Mouse (Mus musculus) hindbrain, postnatal 0 days (tissue): ENCODE results near the gene Slc6a13. TPM values are rescaled to one million over a fixed set of nuclear protein-coding genes. Genes with fewer than 3 reads are reported as not detected.

Experiments used
- ATAC-seq: fragments of 200-750 bp; cut with Nextera tagmentation; 2 replicates; pipeline ENCODE4 v1.8.0; 2017; ENCODE audit warnings: mild to moderate bottlenecking, moderate TSS enrichment, moderate library complexity
- DNase-seq: peaks from one replicate; pipeline ENCODE4 v3.0.0-alpha.2; 2015; ENCODE audit warnings: low spot score
- H3K27ac ChIP-seq: fragments of 300-500 bp; sonication (generic); 2 replicates; pipeline ENCODE4 v1.5.1; 2014; ENCODE audit warnings: mild to moderate bottlenecking
- H3K27me3 ChIP-seq: fragments of 300-500 bp; sonication (generic); 2 replicates; pipeline ENCODE4 v1.6.1; 2014; ENCODE audit warnings: low read length, mixed read lengths; ENCODE audit not compliant: insufficient read depth
- H3K36me3 ChIP-seq: fragments of 300-500 bp; sonication (generic); 2 replicates; pipeline ENCODE4 v1.6.1; 2014; ENCODE audit warnings: low read length, mixed read lengths; ENCODE audit not compliant: insufficient read depth
- H3K4me1 ChIP-seq: fragments of 300-500 bp; sonication (generic); 2 replicates; pipeline ENCODE4 v1.6.1; 2014; ENCODE audit warnings: antibody characterized with exemption, low read length, mixed read lengths; ENCODE audit not compliant: insufficient read depth
- H3K4me2 ChIP-seq: fragments of 300-500 bp; sonication (generic); 2 replicates; pipeline ENCODE4 v1.6.1; 2014; ENCODE audit warnings: low read depth, mild to moderate bottlenecking, low read length, moderate library complexity, mixed read lengths
- H3K4me3 ChIP-seq: fragments of 300-500 bp; sonication (generic); 2 replicates; pipeline ENCODE4 v1.5.1; 2014; ENCODE audit warnings: low read length
- H3K9ac ChIP-seq: fragments of 300-500 bp; sonication (generic); replicated peaks from 2 replicates; pipeline ENCODE4 v1.6.1; 2014; ENCODE audit warnings: mild to moderate bottlenecking, low read length, moderate library complexity, mixed read lengths
- H3K9me3 ChIP-seq: fragments of 300-500 bp; sonication (generic); 2 replicates; pipeline ENCODE4 v1.6.1; 2016; ENCODE audit warnings: low read length, mixed read lengths
- CTCF ChIP-seq: IDR thresholded peaks from 2 replicates; pipeline ENCODE4 v1.5.1; 2016; ENCODE audit warnings: antibody characterized with exemption, control low read depth, low read depth
- WGBS: fragments of 180-500 bp; shearing (Covaris S2); extraction: QIAGEN DNeasy Blood & Tissue Kit; methylation state at CpG from one replicate; pipeline ENCODE4 v1.1.7; 2014; 5-methylcytosine and 5-hydroxymethylcytosine counted together
- polyA plus RNA-seq: library from polyadenylated mRNA; unstranded; fragments of >200 nt; fragmentation: Nextera tagmentation; extraction: Ambion mirVana; gene quantifications from 2 replicates; pipeline ENCODE4 v1.2.1, GENCODE M21; 2015
- total RNA-seq: library from RNA; depleted of rRNA; stranded (reverse); fragments of >200 nt; gene quantifications from 2 replicates; pipeline ENCODE4 v1.2.3, GENCODE M21; 2014

Slc6a13 gene
- total and polyA plus RNA-seq, 2 experiments from 2014 or later: 58.2 to 60.7 TPM

- no peaks in the 10 kb centered on the region for H3K27me3 ChIP-seq
- DNase-seq (peak; percentile 93), ATAC-seq (peak; percentile 88)
- no peaks in the 10 kb centered on the region for H3K36me3 ChIP-seq
- H3K4me3 ChIP-seq: no peak overlapping the region
- 24% methylated on average over 3 of the region's 3 CpGs for WGBS
- H3K4me2 ChIP-seq: no peak overlapping the region
- peak; percentile 99 for TF ChIP-seq CTCF
- H3K4me1 ChIP-seq: no peaks in the 10 kb centered on the region
- H3K9me3 ChIP-seq: no peaks in the 10 kb centered on the region
- H3K27ac ChIP-seq: no peak overlapping the region
- no peak overlapping the region for H3K9ac ChIP-seq
Observed at GRCm38 (mm10) chr6:121337770-121338518, 37.9 kb downstream of the Slc6a13 start.

- ATAC-seq (peak; percentile 33; the same call in 1 of the 2 replicates), DNase-seq (no peak)
- H3K9ac ChIP-seq: no peak overlapping the region
- H3K4me1 ChIP-seq: no peaks in the 10 kb centered on the region
- no peak overlapping the region for H3K4me3 ChIP-seq
- H3K9me3 ChIP-seq: no peaks in the 10 kb centered on the region
- no peak overlapping the region for H3K4me2 ChIP-seq
- H3K36me3 ChIP-seq: no peaks in the 10 kb centered on the region
- no peak overlapping the region for H3K27ac ChIP-seq
- 49% methylated on average over 4 of the region's 4 CpGs for WGBS
- no peaks in the 10 kb centered on the region for H3K27me3 ChIP-seq
- TF ChIP-seq CTCF: no peak
Observed at GRCm38 (mm10) chr6:121338519-121338896, 38.5 kb downstream of the Slc6a13 start.

- Histone ChIP-seq H3K9ac (no peak overlapping the region), H3K36me3 (no peaks in the 10 kb centered on the region), H3K4me2 (no peak overlapping the region), H3K9me3 (no peaks in the 10 kb centered on the region), H3K27ac (no peak overlapping the region), H3K4me3 (no peak overlapping the region), H3K27me3 (no peaks in the 10 kb centered on the region), H3K4me1 (no peaks in the 10 kb centered on the region)
- DNase-seq: no peak
- TF ChIP-seq CTCF: no peak
- WGBS: 74% methylated on average over 6 of the region's 6 CpGs
- ATAC-seq: no peak
Observed at GRCm38 (mm10) chr6:121341650-121342049, 41.6 kb downstream of the Slc6a13 start.

- no peak within 1 kb of the TSS for H3K4me2 ChIP-seq
- WGBS: 80% methylated on average over 15 of the region's 15 CpGs
- H3K27ac ChIP-seq: no peak within 1 kb of the TSS
- H3K9me3 ChIP-seq: no peaks in the 10 kb centered on the region
- ATAC-seq: no peak
- no peak for DNase-seq
- H3K36me3 ChIP-seq: no peaks in the 10 kb centered on the region
- TF ChIP-seq CTCF: no peak
- no peak within 1 kb of the TSS for H3K9ac ChIP-seq
- no peak within 1 kb of the TSS for H3K4me3 ChIP-seq
- H3K27me3 ChIP-seq: no peaks in the 10 kb centered on the region
- no peaks in the 10 kb centered on the region for H3K4me1 ChIP-seq
Observed at GRCm38 (mm10) chr6:121343026-121343770, 43.2 kb downstream of the Slc6a13 start, which contains the start of gene Slc6a12. Slc6a12 (plus strand) TSS chr6:121343076.

- no peak overlapping the region for H3K4me3 ChIP-seq
- 72% methylated on average over 6 of the region's 6 CpGs for WGBS
- ATAC-seq (no peak), DNase-seq (no peak)
- H3K9me3 ChIP-seq: no peaks in the 10 kb centered on the region
- H3K9ac ChIP-seq: no peak overlapping the region
- no peaks in the 10 kb centered on the region for H3K36me3 ChIP-seq
- H3K27ac ChIP-seq: no peak overlapping the region
- no peaks in the 10 kb centered on the region for H3K4me1 ChIP-seq
- H3K4me2 ChIP-seq: no peak overlapping the region
- no peaks in the 10 kb centered on the region for H3K27me3 ChIP-seq
- no peak for TF ChIP-seq CTCF
Observed at GRCm38 (mm10) chr6:121343771-121344123, 43.7 kb downstream of the Slc6a13 start.

- no peak overlapping the region for H3K4me2 ChIP-seq
- H3K27me3 ChIP-seq: no peaks in the 10 kb centered on the region
- DNase-seq: no peak
- no peak overlapping the region for H3K27ac ChIP-seq
- H3K4me1 ChIP-seq: no peaks in the 10 kb centered on the region
- no peaks in the 10 kb centered on the region for H3K9me3 ChIP-seq
- 63% methylated on average over 5 of the region's 5 CpGs for WGBS
- ATAC-seq: no peak
- no peaks in the 10 kb centered on the region for H3K36me3 ChIP-seq
- no peak for TF ChIP-seq CTCF
- no peak overlapping the region for H3K9ac ChIP-seq
- H3K4me3 ChIP-seq: no peak overlapping the region
Observed at GRCm38 (mm10) chr6:121344329-121344728, 44.3 kb downstream of the Slc6a13 start.

GRCm38 (mm10) chr6:121346428-121346827, 46.4 kb downstream of the Slc6a13 start:
- 42% methylated on average over 8 of the region's 8 CpGs for WGBS
- no peaks in the 10 kb centered on the region for H3K36me3 ChIP-seq

More at GRCm38 (mm10) chr6:121346428-121346827, 46.4 kb downstream of the Slc6a13 start:
- H3K4me1 ChIP-seq: no peaks in the 10 kb centered on the region
- H3K27me3 ChIP-seq: no peaks in the 10 kb centered on the region
- no peak overlapping the region for H3K27ac ChIP-seq
- no peak for DNase-seq
- ATAC-seq: no peak
- H3K4me3 ChIP-seq: no peak overlapping the region
- TF ChIP-seq CTCF: no peak
- no peaks in the 10 kb centered on the region for H3K9me3 ChIP-seq
- no peak overlapping the region for H3K9ac ChIP-seq
- H3K4me2 ChIP-seq: no peak overlapping the region
